Mouse (Mus musculus) c-Kit-positive CD71-positive TER-119-negative erythroid progenitor cells, embryonic 14.5 days (primary cell): ENCODE data around the gene Atp6v1b1.

ENCODE experiments used
- DNase-seq: peaks from one replicate; pipeline ENCODE4 v3.0.0-alpha.2; 2013; ENCODE audit warnings: low read depth

Gene Atp6v1b1

GRCm38 (mm10) chr6:83715461-83716196 is 27.2 kb upstream of the Atp6v1b1 start:
- no peak for DNase-seq

- DNase-seq, result no peak
Observed at GRCm38 (mm10) chr6:83717026-83717425, 25.8 kb upstream of the Atp6v1b1 start.

GRCm38 (mm10) chr6:83722526-83722925 is 20.3 kb upstream of the Atp6v1b1 start:
- no peak for DNase-seq

- DNase-seq, result peak; percentile 9
Observed at GRCm38 (mm10) chr6:83727178-83727577, 15.6 kb upstream of the Atp6v1b1 start.

GRCm38 (mm10) chr6:83728488-83728887 is 14.3 kb upstream of the Atp6v1b1 start:
- DNase-seq, result peak; percentile 17

- DNase-seq, result no peak
Observed at GRCm38 (mm10) chr6:83729350-83729970, 13.3 kb upstream of the Atp6v1b1 start.

- peak; percentile 44 for DNase-seq
Observed at GRCm38 (mm10) chr6:83731128-83731527, 11.7 kb upstream of the Atp6v1b1 start.

- DNase-seq, result no peak
Observed at GRCm38 (mm10) chr6:83737311-83737710, 5.5 kb upstream of the Atp6v1b1 start.

GRCm38 (mm10) chr6:83738596-83738995 is 4.2 kb upstream of the Atp6v1b1 start:
- DNase-seq, result no peak

GRCm38 (mm10) chr6:83743212-83743611 is 422 bp downstream of the Atp6v1b1 start:
- no peak for DNase-seq

GRCm38 (mm10) chr6:83744126-83744525 is 1.3 kb downstream of the Atp6v1b1 start:
- no peak for DNase-seq

GRCm38 (mm10) chr6:83744557-83744956 is 1.8 kb downstream of the Atp6v1b1 start:
- DNase-seq, result no peak

- no peak for DNase-seq
Observed at GRCm38 (mm10) chr6:83745466-83745865, 2.7 kb downstream of the Atp6v1b1 start.

- DNase-seq, result no peak
Observed at GRCm38 (mm10) chr6:83749286-83749685, 6.5 kb downstream of the Atp6v1b1 start.

GRCm38 (mm10) chr6:83750171-83750684 is 7.4 kb downstream of the Atp6v1b1 start:
- DNase-seq, result no peak

GRCm38 (mm10) chr6:83756051-83756450 is 13.3 kb downstream of the Atp6v1b1 start:
- no peak for DNase-seq

GRCm38 (mm10) chr6:83762344-83762743 is 19.6 kb downstream of the Atp6v1b1 start, which contains the start of gene Ankrd53:
TSS of gene Ankrd53 (plus strand) at chr6:83762644.
- DNase-seq, result no peak

- no peak for DNase-seq
Observed at GRCm38 (mm10) chr6:83762880-83763431, 20.2 kb downstream of the Atp6v1b1 start.

- DNase-seq, result no peak
Observed at GRCm38 (mm10) chr6:83766982-83767381, 24.2 kb downstream of the Atp6v1b1 start.

GRCm38 (mm10) chr6:83768485-83768884 is 25.7 kb downstream of the Atp6v1b1 start:
- DNase-seq, result no peak

GRCm38 (mm10) chr6:83774126-83774525 is 31.3 kb downstream of the Atp6v1b1 start:
- no peak for DNase-seq

GRCm38 (mm10) chr6:83774781-83775563 is 32.2 kb downstream of the Atp6v1b1 start:
- no peak for DNase-seq
